Mouse (Mus musculus) gastrocnemius, postnatal 14 days (tissue): ENCODE data around the gene Cd47. TPM values are rescaled to one million over a fixed set of nuclear protein-coding genes. Genes with fewer than 3 reads are reported as not detected.

ENCODE experiments used
- DNase-seq: peaks from one replicate; pipeline ENCODE4 v3.0.0; 2021; ENCODE audit warnings: mixed read lengths
- intact Hi-C: fragments of 180-260 bp; cut with DNase I; formaldehyde crosslinking; loops from one replicate; pipeline ENCODE4 v1.15.1; 2025; ENCODE audit warnings: low total_unique reads
- total RNA-seq, 2 experiments: library from RNA; stranded (reverse); gene quantifications; 2 replicates each; pipeline ENCODE4 v1.2.3; 2021

Cd47 gene
- total RNA-seq, 2 experiments from 2014 or later: 34.8 to 37.3 TPM

- no peak for DNase-seq
- intact Hi-C loops: no loop called here
These were observed 158.6 kb downstream of the Cd47 start for GRCm38 (mm10) chr16:49958900-49959436.

DNA sequence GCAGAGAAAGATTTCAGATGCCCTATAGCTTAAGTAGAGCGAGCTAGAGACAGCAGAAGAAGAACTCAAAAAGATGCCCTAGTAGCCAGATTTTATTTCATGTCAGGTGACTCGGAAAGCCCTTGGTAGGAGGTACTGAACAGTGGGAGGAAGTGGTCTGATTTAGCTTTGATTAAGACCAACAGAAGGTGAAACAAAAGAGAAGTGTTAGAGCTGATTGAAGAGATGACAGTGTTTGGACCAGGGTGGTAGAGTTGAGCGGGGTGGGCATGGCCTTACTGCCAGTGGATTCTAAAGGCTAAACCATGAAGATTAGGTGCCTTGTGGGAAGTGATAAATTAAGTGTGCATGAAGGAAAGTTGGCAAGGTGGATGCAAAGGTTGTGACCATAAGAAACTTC is 162.0 kb downstream of the Cd47 start:
- intact Hi-C loops: no loop called here
- DNase-seq: no peak

DNA sequence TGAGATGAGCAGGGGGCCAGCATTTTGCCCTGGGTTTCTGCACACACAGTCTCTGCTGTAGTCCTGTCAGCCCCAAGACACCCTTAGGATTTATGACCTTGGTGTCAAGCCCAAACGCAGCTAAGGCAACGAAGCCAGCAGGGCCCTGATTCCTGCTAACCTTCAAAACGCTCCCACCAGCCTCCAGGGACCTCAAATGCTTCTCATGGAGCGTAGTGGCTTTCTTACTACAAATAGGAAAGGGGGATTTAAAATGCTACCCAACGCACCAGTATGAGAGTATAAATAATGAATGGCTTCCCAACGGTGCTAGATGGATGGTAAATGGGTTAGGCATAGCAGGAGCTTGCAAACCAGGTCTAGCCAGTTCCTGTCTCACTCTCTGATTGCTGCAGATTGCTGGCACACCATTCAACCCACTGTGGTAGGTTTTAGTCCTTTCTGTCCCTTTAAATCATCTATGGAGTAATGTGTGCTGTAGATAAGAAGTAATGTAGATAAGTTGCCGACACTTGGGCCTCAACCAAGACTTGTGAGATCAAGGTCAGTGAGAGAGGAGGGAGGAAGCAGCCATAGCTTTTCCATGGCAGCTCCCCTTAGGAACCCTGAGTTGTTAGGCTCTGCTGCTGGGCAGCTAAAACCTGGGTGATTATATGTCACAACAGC is 164.1 kb downstream of the Cd47 start:
- DNase-seq: no peak
- intact Hi-C loops: no loop called here

Other genes starting within 250 kb of the Cd47 start
- 1 to 10 TPM; 6.4 to 6.9 TPM for gene Ift57, start 101.3 kb upstream of the Cd47 start, total RNA-seq